Mouse (Mus musculus) lung, embryonic 15.5 days (tissue): ENCODE data around the gene Fstl4. TPM values are rescaled to one million over a fixed set of nuclear protein-coding genes. Genes with fewer than 3 reads are reported as not detected.
A peak's percentile ranks its signal among the peaks of the same experiment; 100 is the strongest.

Experiments
- ATAC-seq: fragments of 200-750 bp; cut with Nextera tagmentation; 2 replicates; pipeline ENCODE4 v1.8.0; 2017; ENCODE audit warnings: moderate number of reproducible peaks, borderline replicate concordance; ENCODE audit not compliant: low FRiP score, low TSS enrichment; ENCODE audit errors: extremely low read depth
- H3K27ac ChIP-seq: fragments of 300-500 bp; sonication (generic); 2 replicates; pipeline ENCODE4 v1.5.1; 2015; ENCODE audit warnings: moderate library complexity, mild to moderate bottlenecking, inconsistent platforms
- H3K27me3 ChIP-seq: fragments of 300-500 bp; sonication (generic); 2 replicates; pipeline ENCODE4 v1.6.1; 2015; ENCODE audit warnings: inconsistent platforms
- H3K36me3 ChIP-seq: fragments of 300-500 bp; sonication (generic); 2 replicates; pipeline ENCODE4 v1.6.1; 2015; ENCODE audit warnings: inconsistent platforms
- H3K4me1 ChIP-seq: fragments of 300-500 bp; sonication (generic); 2 replicates; pipeline ENCODE4 v1.6.1; 2015; ENCODE audit warnings: inconsistent platforms
- H3K4me2 ChIP-seq: fragments of 300-500 bp; sonication (generic); 2 replicates; pipeline ENCODE4 v1.6.1; 2015; ENCODE audit warnings: inconsistent platforms, mild to moderate bottlenecking, moderate library complexity
- H3K4me3 ChIP-seq: fragments of 300-500 bp; sonication (generic); 2 replicates; pipeline ENCODE4 v1.5.1; 2015; ENCODE audit warnings: mild to moderate bottlenecking, inconsistent platforms
- H3K9ac ChIP-seq: fragments of 300-500 bp; sonication (generic); 2 replicates; pipeline ENCODE4 v1.6.1; 2015; ENCODE audit warnings: inconsistent platforms
- H3K9me3 ChIP-seq: fragments of 300-500 bp; sonication (generic); 2 replicates; pipeline ENCODE4 v1.6.1; 2016; ENCODE audit warnings: inconsistent platforms
- WGBS: fragments of 180-500 bp; shearing (Covaris S2); methylation state at CpG from one replicate; pipeline ENCODE4 v1.1.7; 2015; 5-methylcytosine and 5-hydroxymethylcytosine counted together
- polyA plus RNA-seq: library from polyadenylated mRNA; unstranded; fragments of >200 nt; fragmentation: Nextera tagmentation; extraction: Ambion mirVana; gene quantifications from 2 replicates; pipeline ENCODE4 v1.2.1, GENCODE M21; 2015

Fstl4 gene
- polyA plus RNA-seq, 1 experiment from 2014 or later, result 10.9 TPM

DNA sequence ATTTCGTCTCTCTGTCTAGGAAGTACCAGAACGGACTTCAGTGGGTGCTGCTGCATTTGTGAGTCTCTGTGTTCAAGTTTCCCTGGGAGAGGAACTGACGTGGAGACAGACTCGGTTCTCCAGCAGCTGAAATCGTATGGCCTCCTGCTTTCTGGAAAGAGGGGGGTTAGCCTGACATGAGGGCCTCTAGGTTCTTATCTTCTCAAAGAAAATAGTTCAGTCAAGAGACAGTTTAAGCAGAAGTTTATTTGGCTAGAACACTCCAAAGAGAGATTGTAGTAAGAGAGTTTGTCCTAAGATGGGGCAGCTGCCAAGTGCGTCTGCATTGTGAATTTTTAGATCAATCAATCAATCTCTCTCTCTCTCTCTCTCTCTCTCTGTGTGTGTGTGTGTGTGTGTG, 362.2 kb downstream of the Fstl4 start:
- H3K4me2 ChIP-seq, result no peak overlapping the region
- H3K27me3 ChIP-seq, result no peaks in the 10 kb centered on the region
- H3K4me1 ChIP-seq, result peaks cover 4% of the 10 kb centered on the region; the same call in 1 of the 2 replicates
- no peak overlapping the region for H3K9ac ChIP-seq
- H3K9me3 ChIP-seq, result no peaks in the 10 kb centered on the region
- H3K27ac ChIP-seq, result no peak overlapping the region
- no peak for ATAC-seq
- no peaks in the 10 kb centered on the region for H3K36me3 ChIP-seq
- no peak overlapping the region for H3K4me3 ChIP-seq
- WGBS, result 16% methylated on average over 6 of the region's 6 CpGs

DNA sequence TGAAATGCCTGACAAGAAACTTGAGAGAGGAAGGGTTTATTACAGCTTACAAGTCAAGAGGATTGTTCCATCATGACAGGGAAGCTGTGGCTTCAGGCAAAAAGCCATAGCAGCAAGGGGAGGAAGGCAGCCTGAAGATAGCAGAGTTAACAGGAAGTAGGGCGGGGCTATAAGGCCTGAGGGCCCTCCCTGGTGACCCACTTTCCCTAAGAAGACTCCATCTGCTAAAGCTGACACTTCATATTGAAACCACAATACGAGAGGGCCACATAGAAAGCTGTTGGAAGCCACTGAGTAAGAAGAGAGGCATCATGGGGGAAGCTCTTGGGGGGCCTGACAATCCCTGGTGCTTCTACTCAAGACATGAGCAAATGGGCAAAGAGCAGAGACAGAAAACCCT, 364.2 kb downstream of the Fstl4 start:
- Histone ChIP-seq H3K36me3 (no peaks in the 10 kb centered on the region), H3K9me3 (no peaks in the 10 kb centered on the region), H3K27me3 (no peaks in the 10 kb centered on the region), H3K9ac (no peak overlapping the region), H3K27ac (no peak overlapping the region), H3K4me1 (peaks cover 12% of the 10 kb centered on the region; the same call in 1 of the 2 replicates), H3K4me3 (no peak overlapping the region), H3K4me2 (no peak overlapping the region)
- WGBS, result 74% methylated on average over 2 of the region's 2 CpGs
- ATAC-seq, result no peak

DNA sequence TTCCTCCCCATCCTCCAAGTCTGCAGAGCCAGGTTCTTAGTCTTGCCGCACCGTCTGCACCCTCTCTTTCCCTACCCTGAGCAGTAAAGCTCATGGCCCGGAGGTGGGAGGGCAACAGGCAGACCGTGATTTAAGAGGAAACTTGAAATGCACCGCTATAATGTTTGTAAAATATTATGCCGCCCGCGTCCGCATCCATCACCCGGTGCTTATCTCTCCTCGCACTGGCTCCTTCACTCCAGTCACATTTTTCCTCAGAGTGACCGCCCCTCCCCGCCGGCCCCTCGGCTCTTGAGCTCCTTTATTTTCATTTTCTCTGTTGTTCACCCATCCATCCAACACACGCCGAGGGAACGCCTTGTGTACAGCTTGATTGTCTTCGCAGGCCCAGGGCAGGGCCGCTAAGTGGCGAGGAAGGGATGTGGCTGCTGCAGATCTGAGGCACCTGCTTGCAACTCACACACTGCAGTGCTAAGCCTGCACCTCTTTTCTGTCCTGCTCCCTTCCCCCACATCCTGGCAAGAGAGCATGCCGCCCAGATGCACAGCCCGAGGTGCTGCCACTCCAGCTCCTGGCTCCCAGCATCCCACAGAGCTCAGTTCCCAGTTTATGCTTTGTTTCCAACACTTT, 368.1 kb downstream of the Fstl4 start:
- H3K4me1 ChIP-seq, result 0 out of 2 replicates have a peak, but pooled peaks cover 8% of the 10 kb centered on the region
- peak overlapping the region; percentile 46 for H3K4me2 ChIP-seq
- 0 out of 2 replicates have a peak, but pooled peaks have one; percentile 23 for ATAC-seq
- H3K9me3 ChIP-seq, result no peaks in the 10 kb centered on the region
- H3K27me3 ChIP-seq, result no peaks in the 10 kb centered on the region
- no peak overlapping the region for H3K27ac ChIP-seq
- no peaks in the 10 kb centered on the region for H3K36me3 ChIP-seq
- peak overlapping the region; percentile 21; the same call in 1 of the 2 replicates for H3K4me3 ChIP-seq
- WGBS, result 7% methylated on average over 23 of the region's 23 CpGs
- no peak overlapping the region for H3K9ac ChIP-seq

DNA sequence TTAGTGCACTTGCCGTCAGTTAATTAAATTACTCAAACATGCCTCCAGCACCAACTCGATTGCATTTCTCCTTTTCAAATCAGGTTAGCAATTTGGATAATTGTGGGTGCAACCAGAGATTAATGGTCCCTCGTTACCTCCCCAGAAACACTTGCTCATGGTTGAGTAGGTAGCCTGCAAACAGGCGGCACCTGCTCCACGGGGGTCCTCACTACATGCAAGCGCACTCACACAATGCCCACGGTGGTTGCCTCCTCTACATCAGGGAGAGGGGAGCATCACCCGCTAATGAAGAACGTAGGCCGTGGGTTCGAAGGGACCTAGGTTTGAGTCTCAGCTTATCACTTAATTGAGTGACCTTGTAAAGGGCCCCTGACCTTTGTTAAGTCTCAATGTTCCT, 371.9 kb downstream of the Fstl4 start:
- H3K27ac ChIP-seq, result no peak overlapping the region
- H3K27me3 ChIP-seq, result no peaks in the 10 kb centered on the region
- no peak overlapping the region for H3K9ac ChIP-seq
- H3K4me1 ChIP-seq, result 0 out of 2 replicates have a peak, but pooled peaks cover 8% of the 10 kb centered on the region
- no peak for ATAC-seq
- H3K9me3 ChIP-seq, result no peaks in the 10 kb centered on the region
- H3K4me3 ChIP-seq, result no peak overlapping the region
- H3K4me2 ChIP-seq, result no peak overlapping the region
- 84% methylated on average over 11 of the region's 11 CpGs for WGBS
- no peaks in the 10 kb centered on the region for H3K36me3 ChIP-seq

DNA sequence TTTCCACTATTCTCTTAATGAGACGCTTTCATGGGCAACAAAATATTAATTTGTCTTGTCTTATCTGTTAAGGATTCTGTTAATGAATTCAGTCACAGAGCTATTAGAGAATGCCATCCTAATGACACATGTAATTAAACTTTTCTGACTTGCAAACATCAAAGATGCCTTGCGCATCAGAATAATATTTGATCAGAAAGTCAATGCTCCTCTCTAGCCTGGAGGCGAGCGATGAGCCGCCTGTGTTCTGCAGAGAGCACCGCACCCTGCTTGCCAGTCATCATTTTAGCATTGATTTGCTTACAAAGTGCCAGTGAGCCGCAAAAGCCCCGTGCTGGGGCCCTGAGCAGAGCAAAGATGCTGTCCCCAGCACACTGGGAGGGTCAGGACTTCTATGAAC, 372.9 kb downstream of the Fstl4 start:
- H3K27ac ChIP-seq, result no peak overlapping the region
- no peak for ATAC-seq
- H3K4me2 ChIP-seq, result no peak overlapping the region
- no peak overlapping the region for H3K9ac ChIP-seq
- no peaks in the 10 kb centered on the region for H3K36me3 ChIP-seq
- no peaks in the 10 kb centered on the region for H3K9me3 ChIP-seq
- no peaks in the 10 kb centered on the region for H3K27me3 ChIP-seq
- H3K4me3 ChIP-seq, result no peak overlapping the region
- 0 out of 2 replicates have a peak, but pooled peaks cover 5% of the 10 kb centered on the region for H3K4me1 ChIP-seq
- 74% methylated on average over 8 of the region's 8 CpGs for WGBS

DNA sequence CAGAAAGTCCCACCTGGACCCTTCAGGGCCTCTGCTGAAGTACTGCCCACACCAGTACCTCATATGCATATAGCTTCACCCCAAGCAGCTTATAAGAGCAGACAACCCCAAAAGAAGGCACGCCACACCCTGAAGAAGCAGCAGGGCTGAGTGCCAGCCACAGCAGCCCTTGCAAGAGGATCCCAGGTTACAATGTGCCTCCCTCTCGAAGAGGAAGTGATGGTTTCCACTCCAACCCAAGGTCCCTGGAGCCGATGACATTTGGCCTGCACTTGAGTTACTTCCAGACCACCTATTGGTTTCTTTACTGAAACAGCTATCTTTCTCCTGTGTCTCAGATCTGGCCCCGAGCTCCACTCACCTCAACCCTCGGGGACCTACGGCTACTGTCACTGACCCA, 373.8 kb downstream of the Fstl4 start:
- WGBS, result 80% methylated on average over 6 of the region's 6 CpGs
- Histone ChIP-seq H3K36me3 (no peaks in the 10 kb centered on the region), H3K27me3 (no peaks in the 10 kb centered on the region), H3K9ac (no peak overlapping the region), H3K9me3 (no peaks in the 10 kb centered on the region), H3K4me2 (no peak overlapping the region), H3K4me3 (no peak overlapping the region), H3K27ac (no peak overlapping the region), H3K4me1 (no peaks in the 10 kb centered on the region)
- ATAC-seq, result no peak

DNA sequence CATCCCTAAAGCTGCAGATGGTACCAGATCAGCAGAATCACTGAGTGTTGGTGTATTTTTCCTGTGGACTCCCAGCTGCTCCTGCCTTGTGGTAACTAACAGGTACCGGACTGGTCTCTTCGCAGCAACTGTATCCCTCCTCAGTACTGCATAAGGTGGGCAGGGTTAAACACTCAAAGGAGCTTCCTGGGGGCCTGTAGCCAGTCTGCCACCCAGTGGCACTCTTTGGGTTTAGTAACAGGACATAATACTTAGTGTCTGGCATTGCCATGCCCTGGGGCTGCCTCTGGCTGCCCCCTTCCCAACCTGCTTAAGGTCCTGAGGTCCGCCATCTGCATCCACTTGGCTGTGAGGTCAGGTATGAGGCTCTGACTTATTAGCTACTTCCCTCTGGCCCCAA, 375.2 kb downstream of the Fstl4 start:
- 93% methylated on average over 3 of the region's 3 CpGs for WGBS
- ATAC-seq, result no peak

DNA sequence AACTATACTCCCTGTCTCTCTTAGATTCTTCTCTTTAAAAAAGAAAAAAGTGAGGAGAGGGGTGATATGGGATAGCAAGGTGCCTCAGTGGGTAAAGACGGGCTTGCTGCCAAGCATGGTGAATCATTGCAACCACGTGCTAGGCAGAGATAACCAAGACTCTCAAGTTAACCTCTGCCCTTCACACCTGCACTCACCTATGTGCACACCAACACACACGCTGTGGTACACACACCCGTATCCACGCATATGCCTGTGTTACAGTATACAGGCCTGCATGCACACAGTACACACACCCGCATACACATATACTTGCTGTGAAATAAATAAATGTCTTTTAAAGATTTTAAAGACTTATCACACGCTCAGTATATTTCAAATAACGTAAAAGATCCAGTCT, 375.8 kb downstream of the Fstl4 start:
- H3K36me3 ChIP-seq, result no peaks in the 10 kb centered on the region
- H3K9ac ChIP-seq, result no peak overlapping the region
- no peak overlapping the region for H3K27ac ChIP-seq
- no peak for ATAC-seq
- no peak overlapping the region for H3K4me3 ChIP-seq
- H3K4me1 ChIP-seq, result no peaks in the 10 kb centered on the region
- 73% methylated on average over 8 of the region's 8 CpGs for WGBS
- H3K9me3 ChIP-seq, result no peaks in the 10 kb centered on the region
- no peak overlapping the region for H3K4me2 ChIP-seq
- no peaks in the 10 kb centered on the region for H3K27me3 ChIP-seq

More for the DNA sequence above, 375.2 kb downstream of the Fstl4 start:
- H3K4me2 ChIP-seq, result no peak overlapping the region
- no peaks in the 10 kb centered on the region for H3K4me1 ChIP-seq
- H3K4me3 ChIP-seq, result no peak overlapping the region
- no peak overlapping the region for H3K27ac ChIP-seq
- no peaks in the 10 kb centered on the region for H3K36me3 ChIP-seq
- H3K9ac ChIP-seq, result no peak overlapping the region
- no peaks in the 10 kb centered on the region for H3K27me3 ChIP-seq
- no peaks in the 10 kb centered on the region for H3K9me3 ChIP-seq

DNA sequence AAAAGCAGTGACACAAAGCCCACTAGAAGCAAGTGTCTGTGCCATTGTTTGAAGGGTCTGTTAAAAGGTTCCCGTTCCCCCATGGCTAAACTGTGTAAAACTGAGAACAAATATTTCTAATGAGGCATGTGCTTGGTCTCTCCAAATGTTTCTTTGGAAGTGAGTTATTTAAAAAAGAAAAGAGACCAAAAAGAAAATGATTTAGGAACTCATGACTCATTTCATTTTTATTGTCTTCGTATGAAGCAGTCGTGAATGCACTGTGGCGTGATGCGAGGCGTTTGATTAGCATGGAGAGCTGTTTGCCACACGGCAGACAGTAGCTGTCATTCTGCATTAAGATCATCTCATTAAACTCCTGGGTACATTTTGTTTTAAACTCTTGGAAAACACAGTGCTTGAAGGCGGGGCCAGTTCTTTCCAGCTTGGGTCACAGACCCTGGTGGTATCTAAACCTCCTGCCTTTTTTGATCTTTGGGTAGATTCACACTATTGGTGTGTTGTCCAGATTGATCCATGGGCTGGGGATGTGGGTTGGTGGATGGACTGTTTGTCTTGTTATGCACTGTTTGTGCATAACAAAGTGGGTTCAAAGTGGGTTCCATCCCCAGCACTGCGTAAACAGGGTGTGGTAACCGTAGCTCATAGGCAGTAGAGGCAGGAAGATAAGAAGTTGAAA, 376.4 kb downstream of the Fstl4 start:
- Histone ChIP-seq H3K4me3 (no peak overlapping the region), H3K36me3 (no peaks in the 10 kb centered on the region), H3K9me3 (no peaks in the 10 kb centered on the region), H3K27me3 (no peaks in the 10 kb centered on the region), H3K4me2 (no peak overlapping the region), H3K27ac (no peak overlapping the region), H3K4me1 (no peaks in the 10 kb centered on the region), H3K9ac (no peak overlapping the region)
- WGBS, result 68% methylated on average over 10 of the region's 10 CpGs
- no peak for ATAC-seq

DNA sequence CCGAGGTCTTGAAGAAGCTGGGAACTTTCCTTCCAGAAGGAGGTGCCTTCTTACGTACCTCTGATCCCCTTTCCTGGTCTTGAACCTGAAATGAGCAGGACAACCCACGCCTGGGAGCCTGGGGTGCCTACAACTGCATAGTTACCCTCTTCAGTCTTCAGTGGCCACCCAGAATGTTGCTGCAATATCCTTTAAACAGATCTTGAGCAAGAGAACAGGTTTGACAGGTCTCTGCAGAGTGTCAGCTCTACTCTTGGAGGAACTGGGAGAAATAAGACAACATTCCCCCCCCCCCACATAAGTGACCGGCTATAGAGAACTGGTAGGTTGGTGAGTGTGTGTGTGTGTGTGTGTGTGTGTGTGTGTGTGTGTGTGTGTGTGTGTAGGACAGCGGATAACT, 379.1 kb downstream of the Fstl4 start:
- H3K9me3 ChIP-seq, result no peaks in the 10 kb centered on the region
- H3K4me2 ChIP-seq, result no peak overlapping the region
- no peak overlapping the region for H3K9ac ChIP-seq
- H3K4me1 ChIP-seq, result no peaks in the 10 kb centered on the region
- no peak overlapping the region for H3K27ac ChIP-seq
- H3K27me3 ChIP-seq, result no peaks in the 10 kb centered on the region
- ATAC-seq, result peak; percentile 80
- H3K36me3 ChIP-seq, result no peaks in the 10 kb centered on the region
- WGBS, result 48% methylated on average over 5 of the region's 5 CpGs
- H3K4me3 ChIP-seq, result no peak overlapping the region

DNA sequence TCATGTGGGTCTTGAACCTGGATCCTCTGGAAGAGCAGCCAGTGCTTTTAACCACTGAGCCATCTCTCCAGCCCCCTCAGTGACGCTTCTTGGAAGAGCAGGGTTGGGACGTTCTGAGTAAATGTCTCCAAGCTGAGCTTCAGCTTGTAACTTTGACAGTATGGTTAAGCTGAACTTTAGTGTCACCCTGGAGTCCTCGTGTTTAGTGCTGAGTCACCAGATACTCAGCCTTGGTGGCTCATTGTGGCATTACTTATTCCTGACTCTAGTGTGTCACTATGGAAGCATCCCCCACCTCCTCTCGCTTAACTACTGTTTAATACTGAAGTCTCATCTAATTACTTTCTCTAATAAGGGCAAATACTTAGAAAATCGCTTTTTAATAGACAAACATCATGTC, 380.1 kb downstream of the Fstl4 start:
- ATAC-seq, result no peak
- Histone ChIP-seq H3K9me3 (no peaks in the 10 kb centered on the region), H3K36me3 (no peaks in the 10 kb centered on the region), H3K27ac (no peak overlapping the region), H3K4me1 (no peaks in the 10 kb centered on the region), H3K27me3 (no peaks in the 10 kb centered on the region), H3K4me2 (no peak overlapping the region), H3K9ac (no peak overlapping the region), H3K4me3 (no peak overlapping the region)
- WGBS, result 57% methylated on average over 5 of the region's 5 CpGs

DNA sequence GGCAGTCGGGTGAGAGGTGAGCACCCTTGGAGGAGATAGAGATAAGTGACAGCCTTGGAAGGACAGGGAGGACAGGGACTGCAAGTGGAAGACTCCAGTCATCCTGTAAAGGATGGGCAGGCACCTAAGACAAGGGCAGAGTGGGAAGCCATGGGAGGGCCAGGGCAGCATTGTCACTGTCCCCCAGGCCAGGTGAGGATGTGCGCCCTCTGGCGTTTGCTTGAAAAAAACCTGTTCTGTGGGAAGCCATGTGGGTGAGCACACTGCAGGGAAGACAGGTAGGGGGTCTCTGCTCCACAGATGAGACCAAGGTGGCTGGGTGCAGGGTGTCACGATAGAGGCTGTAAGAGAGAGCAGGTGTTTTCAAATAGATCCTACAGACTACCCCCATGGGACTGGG, 381.9 kb downstream of the Fstl4 start:
- H3K9ac ChIP-seq, result no peak overlapping the region
- H3K27ac ChIP-seq, result no peak overlapping the region
- no peaks in the 10 kb centered on the region for H3K4me1 ChIP-seq
- no peaks in the 10 kb centered on the region for H3K36me3 ChIP-seq
- H3K9me3 ChIP-seq, result no peaks in the 10 kb centered on the region
- H3K4me3 ChIP-seq, result no peak overlapping the region
- ATAC-seq, result no peak
- H3K4me2 ChIP-seq, result no peak overlapping the region
- 30% methylated on average over 4 of the region's 4 CpGs for WGBS
- no peaks in the 10 kb centered on the region for H3K27me3 ChIP-seq
